Mouse (Mus musculus) left cerebral cortex, postnatal 25 days (tissue): ENCODE results near the gene Shtn1. TPM values are rescaled to one million over a fixed set of nuclear protein-coding genes. Genes with fewer than 3 reads are reported as not detected.

Experiments
- DNase-seq, 2 experiments: peaks; one replicate each; pipeline ENCODE4 v3.0.0; 2022; ENCODE audit warnings: low spot score in 2 of 2, mixed read lengths in 1 of 2
- intact Hi-C: fragments of 180-260 bp; cut with DNase I; formaldehyde crosslinking; loops from one replicate; pipeline ENCODE4 v1.15.1; 2025
- total RNA-seq, 2 experiments: library from RNA; stranded (reverse); gene quantifications; 2 replicates each; pipeline ENCODE4 v1.2.3; 2021

The Shtn1 gene
- total RNA-seq, result 10 to 100 TPM; 18.7 to 19.3 TPM

DNA sequence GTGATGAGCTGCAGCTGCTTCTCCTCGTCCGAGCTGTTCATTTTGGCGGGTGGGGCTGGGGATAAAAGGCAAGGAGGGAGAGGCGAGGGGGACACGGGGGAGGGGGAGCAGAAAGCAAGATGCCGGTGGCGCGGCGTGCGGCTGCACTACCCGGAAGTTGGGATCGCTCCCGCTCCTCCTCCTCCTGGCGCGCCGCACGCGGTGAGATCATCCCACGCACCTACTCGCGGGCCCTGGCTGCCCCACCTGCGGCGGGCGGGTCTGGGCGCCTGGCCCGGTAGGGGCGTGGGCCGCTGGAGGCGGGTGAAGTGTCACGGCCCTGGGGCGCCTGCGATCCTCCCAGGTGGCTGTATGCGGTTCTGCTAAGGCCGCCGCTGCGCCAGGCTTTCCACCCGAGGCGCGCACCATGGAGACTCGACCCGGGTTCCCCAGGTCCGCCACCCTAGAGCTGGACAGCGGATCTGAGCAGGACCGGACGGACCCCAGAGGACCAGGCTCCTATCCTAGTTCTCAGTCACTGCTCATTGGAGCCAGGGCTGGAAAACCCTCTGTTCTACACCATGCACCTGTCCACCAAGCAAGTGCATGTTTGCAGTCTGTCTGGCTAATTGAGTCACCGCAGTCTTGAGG, at the start of gene Shtn1:
TSS of gene Shtn1 (minus strand) at position 629 of the 630 bp plus-strand sequence.
- DNase-seq, result peak; percentile 70 to 74
- intact Hi-C loops, result loop anchor here (5.0 to 10.0 kb wide), 3 partner anchors 89 to 133 kb away; partner anchors contain the start of genes Eno4 and Hspa12a

- intact Hi-C loops, result no loop called here
- DNase-seq, result no peak
Observed at GRCm38 (mm10) chr19:59114152-59114551, 38.3 kb upstream of the Shtn1 start.

GRCm38 (mm10) chr19:59109937-59110336, 34.0 kb upstream of the Shtn1 start:
- DNase-seq, result no peak
- intact Hi-C loops, result no loop called here

- intact Hi-C loops, result no loop called here
- DNase-seq, result no peak
Observed at GRCm38 (mm10) chr19:59098315-59098714, 22.4 kb upstream of the Shtn1 start.

DNA sequence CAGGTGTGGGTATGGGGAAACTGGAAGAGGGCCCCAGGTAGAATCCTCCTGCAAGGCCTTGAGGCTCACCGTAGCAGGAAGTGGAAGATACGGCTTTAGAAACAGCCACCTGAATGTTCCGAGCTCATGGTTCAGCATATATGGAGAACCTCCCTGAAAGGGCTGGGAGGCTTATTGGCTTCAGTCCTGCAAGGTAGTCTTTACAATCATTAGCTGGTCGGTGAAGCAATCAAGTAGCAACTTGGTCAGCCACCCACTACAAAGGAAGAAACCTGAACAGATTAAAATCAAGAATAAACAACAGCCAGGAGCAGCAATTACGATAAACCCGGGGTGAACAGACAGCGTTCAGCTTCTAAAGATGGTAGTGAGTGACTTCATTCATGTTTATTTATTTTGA, 16.4 kb upstream of the Shtn1 start:
- DNase-seq, result no peak
- intact Hi-C loops, result no loop called here

- no peak for DNase-seq
- intact Hi-C loops, result no loop called here
Observed at GRCm38 (mm10) chr19:59090337-59090736, 14.4 kb upstream of the Shtn1 start.

DNA sequence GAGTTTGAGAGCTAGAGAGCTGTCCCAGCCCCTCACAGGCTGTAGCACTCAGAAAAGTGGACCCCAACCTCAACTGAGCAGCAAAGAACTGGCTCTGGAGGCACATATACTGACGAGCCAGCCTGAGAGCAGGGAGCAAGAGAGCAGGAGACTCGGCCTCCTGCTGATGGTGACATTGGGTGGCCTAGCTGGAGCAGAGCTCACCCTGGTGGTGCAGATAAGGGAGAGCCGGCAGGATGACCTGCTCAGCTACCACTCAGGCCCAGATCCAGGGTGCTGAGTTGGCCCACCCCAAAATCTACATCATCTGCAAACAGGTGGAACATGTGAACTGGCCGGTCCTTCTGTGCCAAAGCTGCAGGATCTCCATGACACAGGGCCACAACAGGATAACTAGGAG, 8.4 kb upstream of the Shtn1 start:
- DNase-seq, result no peak
- intact Hi-C loops, result no loop called here

DNA sequence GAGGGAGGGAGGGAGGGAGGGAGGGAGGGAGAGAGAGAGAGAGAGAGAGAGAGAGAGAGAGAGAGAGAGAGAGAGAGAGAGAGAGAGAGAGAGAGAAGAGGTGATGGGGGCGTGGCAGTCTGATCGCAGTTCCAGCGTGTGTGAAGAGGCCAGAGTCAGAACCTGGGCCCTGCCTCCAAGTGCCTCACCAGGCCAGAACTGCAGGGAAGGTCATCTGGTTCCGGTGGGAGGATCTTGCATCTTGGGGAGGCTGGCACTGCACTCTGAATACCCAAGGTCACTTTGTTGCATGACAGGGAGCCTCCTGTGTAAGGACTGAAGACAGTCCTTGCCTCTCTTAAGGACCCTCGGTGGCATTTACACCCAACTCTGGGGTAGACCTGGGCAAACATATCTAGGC, 231 bp upstream of the Shtn1 start:
- intact Hi-C loops, result loop anchor here (5.0 to 10.0 kb wide), 3 partner anchors 89 to 134 kb away; partner anchors contain the start of genes Eno4 and Hspa12a
- no peak for DNase-seq

- DNase-seq, result peak in 1 of 2 experiments; percentile 28
- intact Hi-C loops, result loop anchor here (5.0 to 10.0 kb wide), 3 partner anchors 90 to 133 kb away; partner anchors contain the start of genes Eno4 and Hspa12a
Observed at GRCm38 (mm10) chr19:59074841-59075471, 944 bp downstream of the Shtn1 start.

DNA sequence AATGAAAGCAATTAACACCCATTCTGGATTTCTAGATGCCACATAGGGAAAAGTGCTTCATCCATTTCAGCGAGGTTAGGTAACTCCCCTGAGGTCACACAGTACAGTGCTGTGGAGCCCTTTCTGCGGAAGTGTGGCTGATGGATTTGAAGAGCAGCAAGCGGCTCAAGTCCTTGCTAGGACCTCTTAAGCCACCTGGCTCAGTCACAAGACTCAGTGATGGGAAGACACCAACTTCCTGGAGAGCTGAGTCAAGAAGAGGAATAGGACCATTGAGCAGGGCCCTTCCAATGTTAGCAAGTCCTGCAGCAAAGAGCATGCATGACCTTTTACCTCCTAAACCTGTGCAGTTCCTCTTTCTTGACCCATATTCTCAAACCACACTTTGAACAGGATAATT, 1.5 kb downstream of the Shtn1 start:
- DNase-seq, result no peak
- intact Hi-C loops, result loop anchor here (10.0 kb wide), 2 partner anchors 90 to 120 kb away; no protein-coding TSS in a partner anchor

GRCm38 (mm10) chr19:59073006-59073405, 2.9 kb downstream of the Shtn1 start:
- DNase-seq, result no peak
- intact Hi-C loops, result loop anchor here (10.0 kb wide), 2 partner anchors 92 to 122 kb away; no protein-coding TSS in a partner anchor

- intact Hi-C loops, result loop anchor here (10.0 kb wide), 2 partner anchors 93 to 123 kb away; no protein-coding TSS in a partner anchor
- DNase-seq, result no peak
Observed at GRCm38 (mm10) chr19:59071979-59072378, 3.9 kb downstream of the Shtn1 start.

- intact Hi-C loops, result loop anchor here (10.0 kb wide), 2 partner anchors 93 to 123 kb away; no protein-coding TSS in a partner anchor
- DNase-seq, result no peak
Observed at GRCm38 (mm10) chr19:59071396-59071795, 4.5 kb downstream of the Shtn1 start.

DNA sequence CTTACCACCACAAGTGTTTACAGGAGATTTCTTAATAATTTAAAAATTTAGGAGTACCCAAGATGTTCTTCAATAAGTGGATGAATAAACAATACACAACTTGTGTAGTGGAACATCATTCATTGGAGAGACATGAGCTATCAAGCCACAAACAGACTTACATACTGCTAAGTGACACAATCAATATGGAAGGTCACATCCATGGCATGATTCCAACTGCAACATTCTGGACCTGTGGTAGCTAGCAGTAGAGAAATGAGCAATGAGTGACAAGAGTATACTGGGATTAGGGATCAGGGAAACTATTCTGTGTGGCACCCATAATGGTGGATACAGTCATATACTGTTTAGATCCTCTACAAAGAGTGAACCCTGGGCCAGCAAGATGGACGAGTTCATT, 8.2 kb downstream of the Shtn1 start:
- intact Hi-C loops, result no loop called here
- DNase-seq, result no peak

DNA sequence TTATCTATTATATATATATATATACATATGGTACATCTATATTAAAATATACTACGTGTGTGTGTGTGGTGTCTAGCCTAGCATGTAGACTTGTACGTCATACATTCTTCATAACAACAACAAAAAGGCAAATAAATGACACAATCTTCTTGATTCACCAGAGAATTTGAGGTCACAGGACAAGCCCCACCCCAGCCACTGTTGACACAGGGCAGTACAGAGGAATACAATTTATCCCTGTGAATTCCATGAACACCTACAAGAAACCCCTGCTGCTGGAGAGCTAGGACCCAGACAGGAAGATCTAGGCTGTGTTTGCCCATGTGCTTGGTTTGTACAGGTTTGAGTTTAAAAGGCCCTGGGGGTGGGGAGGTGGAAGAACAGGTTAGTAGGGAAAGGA, 9.2 kb downstream of the Shtn1 start:
- intact Hi-C loops, result no loop called here

GRCm38 (mm10) chr19:59066115-59066514, 9.8 kb downstream of the Shtn1 start:
- DNase-seq, result no peak
- intact Hi-C loops, result no loop called here

More for the DNA sequence above, 9.2 kb downstream of the Shtn1 start:
- no peak for DNase-seq

GRCm38 (mm10) chr19:59064616-59065015, 11.3 kb downstream of the Shtn1 start:
- intact Hi-C loops, result no loop called here
- no peak for DNase-seq

DNA sequence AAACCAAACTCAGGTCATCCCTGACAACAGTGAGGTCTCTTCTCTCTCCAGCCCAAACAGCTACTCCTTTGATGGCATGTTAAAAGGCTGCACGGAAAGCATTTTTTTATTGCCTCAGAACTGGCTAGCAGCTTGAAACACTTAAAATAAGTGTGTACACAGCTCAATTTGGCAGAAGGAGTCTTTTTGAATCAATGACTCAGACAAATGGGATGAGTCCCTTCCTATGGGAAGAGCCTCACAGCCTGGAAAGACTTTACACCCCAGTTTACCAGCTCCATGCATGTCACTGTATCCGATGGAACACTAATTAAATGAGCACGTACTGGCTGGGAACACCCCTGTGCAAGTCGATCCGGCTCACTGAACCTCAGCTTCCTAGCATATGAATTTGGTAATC, 12.3 kb downstream of the Shtn1 start:
- DNase-seq, result peak in 1 of 2 experiments; percentile 72
- intact Hi-C loops, result no loop called here

GRCm38 (mm10) chr19:59058105-59058504, 17.8 kb downstream of the Shtn1 start:
- intact Hi-C loops, result no loop called here

DNA sequence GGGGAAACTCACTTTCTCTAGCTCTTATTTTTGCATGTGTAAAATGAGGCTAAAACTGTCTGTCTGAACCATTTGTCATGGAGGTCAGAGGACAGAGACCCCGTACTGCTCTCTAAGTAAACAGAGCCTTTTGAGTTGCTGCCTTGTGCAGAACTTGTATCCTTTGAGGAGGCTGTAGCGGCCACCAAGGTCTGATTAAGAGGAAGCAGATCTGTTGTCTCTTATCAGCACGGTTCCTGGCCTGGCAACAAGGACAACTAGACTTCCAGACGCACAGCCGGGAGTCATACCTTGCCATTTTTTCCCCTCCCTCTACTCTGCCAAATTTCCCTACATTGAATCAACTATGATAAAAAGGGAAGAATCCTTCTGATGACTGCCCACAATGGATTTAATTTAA, 18.5 kb downstream of the Shtn1 start:
- DNase-seq, result no peak
- intact Hi-C loops, result no loop called here

More at GRCm38 (mm10) chr19:59058105-59058504, 17.8 kb downstream of the Shtn1 start:
- DNase-seq, result no peak

- intact Hi-C loops, result no loop called here
- DNase-seq, result no peak
Observed at GRCm38 (mm10) chr19:59054632-59054951, 21.3 kb downstream of the Shtn1 start.
